Mouse (Mus musculus) embryo, embryonic 9.5 days (tissue): ENCODE results near the gene Mtx2.

ENCODE experiments used
- DNase-seq: peaks from one replicate; pipeline ENCODE4 v3.0.0-alpha.2; 2017; ENCODE audit errors: extremely low spot score

The Mtx2 gene

DNA sequence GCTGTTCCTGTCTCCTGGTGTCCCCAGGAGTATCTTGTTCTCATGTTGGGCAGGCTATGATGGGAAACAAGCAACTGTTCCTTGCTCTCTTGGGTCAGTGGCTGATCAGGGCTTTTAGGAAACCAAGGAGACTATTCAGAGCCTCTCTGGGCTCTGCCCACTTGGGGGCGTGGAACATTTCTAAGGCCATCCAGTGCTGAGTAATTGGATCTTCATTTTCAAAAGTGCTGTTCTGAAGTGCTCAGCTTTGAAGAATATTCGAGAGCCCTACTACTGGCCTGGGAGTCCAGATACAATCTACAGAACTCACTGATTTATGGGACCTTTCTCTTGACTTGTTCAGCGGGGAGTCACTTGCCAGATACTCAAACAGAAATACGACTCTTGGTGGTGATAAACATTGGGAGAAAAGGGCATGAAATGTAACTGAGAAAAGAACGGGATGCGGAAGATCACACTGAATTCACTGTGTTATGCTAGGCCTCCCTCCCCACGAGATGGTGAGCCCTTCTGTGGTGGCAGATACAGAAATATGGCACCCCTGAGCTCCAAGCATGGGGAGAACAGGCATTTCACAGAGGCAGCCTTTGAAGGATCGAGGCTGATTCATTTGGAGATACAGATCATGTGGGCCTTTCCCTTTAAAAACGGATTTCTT, 92.4 kb downstream of the Mtx2 start:
- no peak for DNase-seq

DNA sequence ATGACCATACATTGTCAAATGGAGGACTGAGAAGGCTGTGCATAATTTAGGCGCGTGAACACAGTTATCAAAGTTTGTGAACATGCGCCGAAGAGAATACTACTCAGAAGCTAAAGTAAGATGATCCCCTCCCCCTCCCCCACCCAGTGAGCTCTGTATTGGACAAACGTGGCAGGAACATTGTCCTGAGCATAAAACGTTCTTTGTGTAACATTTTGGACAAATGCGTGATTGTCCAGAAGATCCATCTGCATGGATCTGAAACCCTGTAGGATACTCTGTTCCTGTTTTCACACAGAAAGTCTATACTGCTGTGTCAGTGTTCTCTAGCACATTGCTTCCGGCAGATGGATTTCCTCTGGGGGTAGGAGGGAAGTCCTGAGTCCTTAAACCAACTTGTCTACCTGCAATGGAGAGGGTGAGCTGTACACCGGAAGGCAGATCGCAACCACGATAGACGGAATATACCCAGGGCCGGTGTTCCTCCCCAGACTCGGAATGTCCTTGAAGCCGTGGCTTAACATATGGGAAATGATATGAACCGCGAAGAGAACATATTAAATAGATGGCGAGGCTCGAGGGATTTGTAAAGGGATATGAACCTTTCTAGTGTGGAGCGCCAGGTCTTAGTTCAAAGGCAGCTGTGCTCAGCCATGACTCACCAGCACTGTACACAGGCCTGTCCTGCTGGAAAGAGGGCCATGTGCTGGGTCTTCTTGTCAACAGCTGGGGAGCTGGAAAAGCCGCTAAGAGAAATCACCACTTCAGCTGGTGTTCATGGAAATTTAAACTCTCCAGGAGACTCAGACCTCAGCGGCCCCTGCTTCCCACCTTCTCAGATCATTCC, 100.6 kb downstream of the Mtx2 start:
- no peak for DNase-seq
